Mouse (Mus musculus) liver, embryonic 16.5 days (tissue): ENCODE results near the gene Ing5. TPM values are rescaled to one million over a fixed set of nuclear protein-coding genes. Genes with fewer than 3 reads are reported as not detected.
"Not testable (repeated sequence)": the region's sequence is repeated elsewhere in the genome, so short reads cannot be mapped to it uniquely, and the experiment has no call there.

Source experiments
- ATAC-seq: fragments of 200-750 bp; cut with Nextera tagmentation; 2 replicates; pipeline ENCODE4 v1.8.0; 2017; ENCODE audit warnings: low read depth, mild to moderate bottlenecking, moderate number of reproducible peaks, moderate library complexity
- H3K27ac ChIP-seq: fragments of 300-500 bp; sonication (generic); 2 replicates; pipeline ENCODE4 v1.5.1; 2014; ENCODE audit warnings: mild to moderate bottlenecking, low read length
- H3K27me3 ChIP-seq: fragments of 300-500 bp; sonication (generic); 2 replicates; pipeline ENCODE4 v1.6.1; 2014; ENCODE audit warnings: low read depth, low read length, mixed read lengths; ENCODE audit not compliant: control insufficient read depth, insufficient read depth
- H3K36me3 ChIP-seq: fragments of 300-500 bp; sonication (generic); 2 replicates; pipeline ENCODE4 v1.6.1; 2014; ENCODE audit warnings: mild to moderate bottlenecking; ENCODE audit not compliant: control insufficient read depth, insufficient read depth
- H3K4me1 ChIP-seq: fragments of 300-500 bp; sonication (generic); 2 replicates; pipeline ENCODE4 v1.6.1; 2014; ENCODE audit warnings: low read depth, low read length, mixed read lengths; ENCODE audit not compliant: control insufficient read depth
- H3K4me2 ChIP-seq: fragments of 300-500 bp; sonication (generic); 2 replicates; pipeline ENCODE4 v1.6.1; 2014; ENCODE audit warnings: low read depth, low read length, mixed read lengths
- H3K4me3 ChIP-seq: fragments of 300-500 bp; sonication (generic); 2 replicates; pipeline ENCODE4 v1.5.1; 2014; ENCODE audit warnings: low read depth, mild to moderate bottlenecking, low read length
- H3K9ac ChIP-seq: fragments of 300-500 bp; sonication (generic); 2 replicates; pipeline ENCODE4 v1.6.1; 2014; ENCODE audit warnings: low read depth, low read length
- H3K9me3 ChIP-seq: fragments of 300-500 bp; sonication (generic); replicated peaks from 2 replicates; pipeline ENCODE4 v1.6.1; 2016; ENCODE audit warnings: low read length; ENCODE audit not compliant: control insufficient read depth
- WGBS: fragments of 180-500 bp; shearing (Covaris S2); extraction: QIAGEN DNeasy Blood & Tissue Kit; methylation state at CpG from one replicate; pipeline ENCODE4 v1.1.7; 2014; ENCODE audit not compliant: insufficient replicate concordance; 5-methylcytosine and 5-hydroxymethylcytosine counted together
- polyA plus RNA-seq: library from polyadenylated mRNA; unstranded; fragments of >200 nt; fragmentation: Nextera tagmentation; extraction: Ambion mirVana; gene quantifications from 2 replicates; pipeline ENCODE4 v1.2.1, GENCODE M21; 2015

Ing5 gene
- polyA plus RNA-seq, 1 experiment from 2014 or later, result 8.6 TPM

- H3K4me1 ChIP-seq, result peaks cover 22% of the 10 kb centered on the region
- ATAC-seq, result peak; percentile 6
- H3K4me3 ChIP-seq, result peak within 1 kb of the TSS; percentile 73
- peak within 1 kb of the TSS; percentile 78 for H3K9ac ChIP-seq
- peaks cover 10% of the 10 kb centered on the region for H3K36me3 ChIP-seq
- WGBS, result 11% methylated on average over 10 of the region's 10 CpGs
- H3K4me2 ChIP-seq, result peak within 1 kb of the TSS; percentile 98
- peak within 1 kb of the TSS; percentile 100 for H3K27ac ChIP-seq
- no peaks in the 10 kb centered on the region for H3K9me3 ChIP-seq
- no peaks in the 10 kb centered on the region for H3K27me3 ChIP-seq
Observed at GRCm38 (mm10) chr1:93824609-93825008, 20.8 kb downstream of the Ing5 start, which contains the start of gene D2hgdh. Gene D2hgdh, plus strand, starts transcription at chr1:93824909.

- Histone ChIP-seq H3K9ac (peak overlapping the region; percentile 78), H3K4me3 (peak overlapping the region; percentile 73), H3K9me3 (no peaks in the 10 kb centered on the region), H3K4me2 (peak overlapping the region; percentile 98), H3K27ac (peak overlapping the region; percentile 100), H3K27me3 (no peaks in the 10 kb centered on the region), H3K4me1 (peaks cover 22% of the 10 kb centered on the region), H3K36me3 (peaks cover 9% of the 10 kb centered on the region)
- peak; percentile 99 for ATAC-seq
- 2% methylated on average over 30 of the region's 30 CpGs for WGBS
Observed at GRCm38 (mm10) chr1:93825105-93825674, 21.4 kb downstream of the Ing5 start.

- H3K27me3 ChIP-seq, result no peaks in the 10 kb centered on the region
- peak overlapping the region; percentile 100 for H3K27ac ChIP-seq
- peak overlapping the region; percentile 78 for H3K9ac ChIP-seq
- ATAC-seq, result no peak
- 40% methylated on average over 27 of the region's 27 CpGs for WGBS
- H3K36me3 ChIP-seq, result peaks cover 7% of the 10 kb centered on the region
- H3K4me2 ChIP-seq, result peak overlapping the region; percentile 98
- peaks cover 22% of the 10 kb centered on the region for H3K4me1 ChIP-seq
- H3K4me3 ChIP-seq, result peak overlapping the region; percentile 73
- H3K9me3 ChIP-seq, result no peaks in the 10 kb centered on the region
Observed at GRCm38 (mm10) chr1:93825771-93826539, 22.2 kb downstream of the Ing5 start.

- 88% methylated on average over 9 of the region's 9 CpGs for WGBS
- Histone ChIP-seq H3K9ac (no peak overlapping the region), H3K4me3 (peak overlapping the region; percentile 73; the same call in 1 of the 2 replicates), H3K36me3 (0 out of 2 replicates have a peak, but pooled peaks cover 2% of the 10 kb centered on the region), H3K4me1 (peaks cover 22% of the 10 kb centered on the region), H3K27ac (no peak overlapping the region), H3K27me3 (no peaks in the 10 kb centered on the region), H3K9me3 (no peaks in the 10 kb centered on the region), H3K4me2 (peak overlapping the region; percentile 98)
- ATAC-seq, result no peak
Observed at GRCm38 (mm10) chr1:93826540-93826835, 22.7 kb downstream of the Ing5 start.

- H3K27ac ChIP-seq, H3K4me1 ChIP-seq, H3K36me3 ChIP-seq, H3K4me3 ChIP-seq, H3K4me2 ChIP-seq, H3K9me3 ChIP-seq, H3K27me3 ChIP-seq, ATAC-seq, H3K9ac ChIP-seq: not testable (repeated sequence)
- 29% methylated on average over 2 of the region's 4 CpGs for WGBS
Observed at GRCm38 (mm10) chr1:93832754-93833360, 29.1 kb downstream of the Ing5 start.

GRCm38 (mm10) chr1:93834671-93835150 lies 30.9 kb downstream of the Ing5 start:
- Histone ChIP-seq H3K4me2 (no peak overlapping the region), H3K4me3 (no peak overlapping the region), H3K27ac (no peak overlapping the region), H3K4me1 (no peaks in the 10 kb centered on the region), H3K9me3 (no peaks in the 10 kb centered on the region), H3K27me3 (no peaks in the 10 kb centered on the region), H3K9ac (no peak overlapping the region), H3K36me3 (no peaks in the 10 kb centered on the region)
- 68% methylated on average over 7 of the region's 7 CpGs for WGBS
- ATAC-seq, result no peak

GRCm38 (mm10) chr1:93835211-93835610 lies 31.4 kb downstream of the Ing5 start:
- Histone ChIP-seq H3K36me3 (no peaks in the 10 kb centered on the region), H3K4me2 (no peak overlapping the region), H3K4me3 (no peak overlapping the region), H3K4me1 (no peaks in the 10 kb centered on the region), H3K9me3 (no peaks in the 10 kb centered on the region), H3K27ac (no peak overlapping the region), H3K9ac (no peak overlapping the region), H3K27me3 (no peaks in the 10 kb centered on the region)
- ATAC-seq, result no peak
- WGBS, result 81% methylated on average over 4 of the region's 4 CpGs

GRCm38 (mm10) chr1:93835876-93836531 lies 32.2 kb downstream of the Ing5 start:
- H3K27ac ChIP-seq, result no peak overlapping the region
- no peaks in the 10 kb centered on the region for H3K27me3 ChIP-seq
- no peaks in the 10 kb centered on the region for H3K4me1 ChIP-seq
- H3K9ac ChIP-seq, result no peak overlapping the region
- H3K9me3 ChIP-seq, result no peaks in the 10 kb centered on the region
- WGBS, result 72% methylated on average over 6 of the region's 6 CpGs
- no peak for ATAC-seq
- H3K36me3 ChIP-seq, result no peaks in the 10 kb centered on the region
- no peak overlapping the region for H3K4me3 ChIP-seq
- no peak overlapping the region for H3K4me2 ChIP-seq
